Mouse (Mus musculus) c-Kit-positive CD71-positive TER-119-positive erythroid progenitor cells, embryonic 14.5 days (primary cell): ENCODE measurements at regions not wholly inside any gene's neighbourhood (a gene's known extent, or its start where the extent isn't known, plus 50 kb on each side); places are given as distances from the start of the nearest gene placed in this dataset.
A peak's percentile ranks its signal among the peaks of the same experiment; 100 is the strongest.

Experiments
- DNase-seq: peaks from one replicate; pipeline ENCODE4 v3.0.0-alpha.2; 2013; ENCODE audit warnings: low spot score

- no peak for DNase-seq
These were observed 80.1 kb downstream of the Gm572 start for GRCm38 (mm10) chr4:148723208-148723607.

GRCm38 (mm10) chr4:148723934-148724719 lies 80.1 kb upstream of the Casz1 start:
- DNase-seq, result no peak

GRCm38 (mm10) chr4:148728800-148729199 lies 75.4 kb upstream of the Casz1 start:
- no peak for DNase-seq

DNA sequence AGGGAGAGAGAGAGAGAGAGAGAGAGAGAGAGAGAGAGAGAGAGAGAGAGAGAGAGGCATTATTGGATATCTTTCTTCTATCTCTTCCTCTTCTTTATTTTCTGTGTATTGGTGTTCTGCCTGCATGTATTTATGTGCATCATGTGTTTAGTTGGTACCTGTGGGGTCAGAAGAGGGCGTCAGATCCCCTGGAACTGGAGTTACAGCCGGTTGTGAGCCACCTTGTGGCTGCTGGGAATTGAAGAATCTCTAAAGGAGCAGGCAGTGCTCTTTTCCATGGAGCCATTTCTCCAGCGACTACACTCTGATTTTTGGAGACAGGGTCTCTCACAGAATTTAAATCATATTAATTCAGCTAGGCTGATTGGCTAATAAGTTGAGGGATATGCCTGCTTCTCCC lies 72.6 kb upstream of the Casz1 start:
- no peak for DNase-seq

GRCm38 (mm10) chr4:148734061-148734460 lies 70.2 kb upstream of the Casz1 start:
- DNase-seq, result no peak

- no peak for DNase-seq
These were observed 69.7 kb upstream of the Casz1 start for GRCm38 (mm10) chr4:148734547-148734946.

- DNase-seq, result no peak
These were observed 65.4 kb upstream of the Casz1 start for GRCm38 (mm10) chr4:148738601-148739530.

GRCm38 (mm10) chr4:148742549-148743413 lies 61.4 kb upstream of the Casz1 start:
- peak; percentile 22 for DNase-seq

DNA sequence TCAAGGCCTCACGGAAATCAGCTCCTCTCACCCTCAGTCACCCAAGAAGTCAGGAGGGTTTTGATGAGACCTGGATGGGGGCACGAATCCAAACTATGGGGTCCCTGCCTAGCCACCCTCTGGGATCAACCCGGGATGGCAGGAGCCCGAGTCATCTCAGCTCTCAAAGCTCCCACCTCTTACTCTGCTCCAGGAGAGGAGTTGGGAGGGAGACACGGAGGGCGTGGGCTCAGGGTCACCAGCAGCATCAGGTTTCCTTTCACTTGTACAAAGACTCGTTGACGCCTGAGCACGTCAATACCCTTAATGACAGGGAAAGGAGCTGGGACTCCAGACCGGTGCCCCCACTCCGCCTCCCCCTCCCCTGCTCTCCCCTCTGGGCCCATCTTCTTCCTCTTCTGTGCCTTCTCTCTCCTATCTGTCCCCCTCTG lies 60.8 kb upstream of the Casz1 start:
- no peak for DNase-seq

- DNase-seq, result no peak
These were observed 60.2 kb upstream of the Casz1 start for GRCm38 (mm10) chr4:148744053-148744452.

DNA sequence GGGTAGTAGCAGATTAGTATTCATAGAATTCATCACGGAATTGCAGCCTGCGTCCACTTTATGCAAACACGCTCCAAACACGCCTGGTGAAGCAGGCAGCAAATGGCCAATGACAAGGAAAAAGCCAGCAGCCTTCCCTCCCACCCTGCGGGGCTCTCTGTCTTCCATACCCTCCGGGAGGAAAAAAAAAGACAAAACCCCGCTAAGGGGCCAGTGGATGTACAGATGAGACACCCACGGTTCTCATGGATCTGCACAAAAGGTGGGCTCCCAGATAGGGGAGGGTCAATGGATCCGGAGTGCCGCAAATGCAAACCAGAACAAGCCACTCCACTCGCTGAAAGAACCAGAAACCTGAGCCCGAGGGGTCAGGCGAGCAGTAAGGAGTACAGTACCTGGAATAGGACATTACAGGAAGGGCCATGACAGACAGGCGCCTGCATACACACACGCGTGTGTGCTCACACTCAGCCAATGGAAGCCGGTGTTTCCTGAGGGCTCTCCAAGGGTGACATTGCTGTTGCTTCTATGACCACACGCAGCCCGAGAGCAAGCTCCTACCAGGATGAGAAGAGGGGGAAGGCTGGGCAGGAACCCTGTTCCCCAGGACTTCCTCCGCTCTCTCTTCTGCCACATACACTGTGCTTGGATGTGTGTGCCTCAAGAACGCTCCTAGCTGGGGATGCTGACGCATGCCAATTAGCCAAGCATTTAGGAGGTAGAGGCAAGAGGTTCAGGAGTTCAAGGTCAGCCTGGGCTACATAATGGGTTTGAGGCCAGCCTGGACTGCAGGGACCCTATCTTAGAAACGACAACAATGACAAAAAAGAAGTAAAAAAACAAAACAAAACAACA lies 57.5 kb upstream of the Casz1 start:
- DNase-seq, result no peak

- no peak for DNase-seq
These were observed 56.9 kb upstream of the Casz1 start for GRCm38 (mm10) chr4:148747315-148747644.

DNA sequence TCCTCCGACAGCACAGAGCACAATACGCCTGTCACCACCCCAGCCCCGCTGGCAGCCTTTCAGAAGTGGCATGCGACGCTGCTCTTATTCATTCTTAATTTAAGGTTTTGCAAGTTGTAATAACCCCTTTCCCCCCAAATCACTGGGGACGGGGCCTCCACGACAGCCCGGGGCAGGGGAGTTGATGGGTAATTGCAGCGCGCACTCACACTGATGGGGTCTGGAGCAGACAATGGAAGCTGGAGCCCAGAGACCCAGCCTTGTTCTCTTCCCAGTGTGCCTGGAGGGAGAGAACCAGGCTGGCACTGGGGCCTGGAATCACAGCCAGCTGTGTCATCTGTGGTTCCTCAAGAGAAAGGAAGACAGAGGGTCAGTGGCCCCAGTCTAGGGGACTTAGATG lies 54.2 kb upstream of the Casz1 start:
- no peak for DNase-seq

DNA sequence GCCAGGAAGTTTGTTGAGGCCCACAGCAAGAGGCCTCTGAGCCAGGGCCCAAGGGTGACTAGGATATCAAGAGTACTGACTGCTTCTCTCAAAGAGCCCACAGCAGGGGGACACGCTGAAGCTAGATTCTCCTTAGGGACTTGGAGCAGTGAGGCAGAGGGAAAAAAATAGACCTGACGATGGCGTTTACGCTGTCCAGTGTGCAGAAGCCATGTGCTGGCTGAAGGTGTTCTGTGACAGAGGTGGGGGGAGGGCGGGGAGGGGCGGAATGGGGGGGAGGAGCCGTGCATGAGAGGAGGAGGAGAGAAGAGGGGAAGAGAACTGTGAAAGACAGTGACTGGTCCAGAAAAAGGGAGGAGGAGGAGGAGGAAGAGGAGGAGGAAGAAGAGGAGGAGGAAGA lies 52.6 kb upstream of the Casz1 start:
- no peak for DNase-seq

- DNase-seq, result no peak
These were observed 51.7 kb upstream of the Casz1 start for GRCm38 (mm10) chr4:148752360-148753093.

GRCm38 (mm10) chr4:148753143-148753798 lies 51.0 kb upstream of the Casz1 start:
- no peak for DNase-seq

- DNase-seq, result no peak
These were observed 50.4 kb upstream of the Casz1 start for GRCm38 (mm10) chr4:148753849-148754248.
